Mouse (Mus musculus): Measurements from ENCODE around the gene Ints1.

- no peak for TF ChIP-seq CTCF (IDR thresholded peaks at IDR 0.05; ENCODE audit: borderline replicate concordance, insufficient read depth, low read depth, low read length)
- TF ChIP-seq POLR2A (IDR thresholded peaks at IDR 0.05; ENCODE audit: borderline replicate concordance, insufficient read depth, low read length) = no peak
These were observed 1.5 kb upstream of the Ints1 start for GRCm38 (mm10) chr5:139776966-139777365.

Data from cerebellum, adult 2 months (tissue).